Mouse (Mus musculus) liver, embryonic 14.5 days (tissue): ENCODE data around the gene Unc13d.
A peak's percentile ranks its signal among the peaks of the same experiment; 100 is the strongest.

Source experiments
- CTCF ChIP-seq: IDR thresholded peaks from 2 replicates; pipeline ENCODE4 v1.5.1; 2016; ENCODE audit warnings: antibody characterized with exemption, low read depth, control low read depth
- EP300 ChIP-seq: IDR thresholded peaks from 2 replicates; pipeline ENCODE4 v1.6.1; 2016; ENCODE audit warnings: antibody characterized with exemption, low read depth

GRCm38 (mm10) chr11:116053510-116054229 lies 24.1 kb downstream of the Unc13d start:
- TF ChIP-seq CTCF (no peak), EP300 (0 out of 2 replicates have a peak, but pooled peaks have one; percentile 28)
